Mouse (Mus musculus): ENCODE data around the gene Usf3.

The Usf3 gene

DNA sequence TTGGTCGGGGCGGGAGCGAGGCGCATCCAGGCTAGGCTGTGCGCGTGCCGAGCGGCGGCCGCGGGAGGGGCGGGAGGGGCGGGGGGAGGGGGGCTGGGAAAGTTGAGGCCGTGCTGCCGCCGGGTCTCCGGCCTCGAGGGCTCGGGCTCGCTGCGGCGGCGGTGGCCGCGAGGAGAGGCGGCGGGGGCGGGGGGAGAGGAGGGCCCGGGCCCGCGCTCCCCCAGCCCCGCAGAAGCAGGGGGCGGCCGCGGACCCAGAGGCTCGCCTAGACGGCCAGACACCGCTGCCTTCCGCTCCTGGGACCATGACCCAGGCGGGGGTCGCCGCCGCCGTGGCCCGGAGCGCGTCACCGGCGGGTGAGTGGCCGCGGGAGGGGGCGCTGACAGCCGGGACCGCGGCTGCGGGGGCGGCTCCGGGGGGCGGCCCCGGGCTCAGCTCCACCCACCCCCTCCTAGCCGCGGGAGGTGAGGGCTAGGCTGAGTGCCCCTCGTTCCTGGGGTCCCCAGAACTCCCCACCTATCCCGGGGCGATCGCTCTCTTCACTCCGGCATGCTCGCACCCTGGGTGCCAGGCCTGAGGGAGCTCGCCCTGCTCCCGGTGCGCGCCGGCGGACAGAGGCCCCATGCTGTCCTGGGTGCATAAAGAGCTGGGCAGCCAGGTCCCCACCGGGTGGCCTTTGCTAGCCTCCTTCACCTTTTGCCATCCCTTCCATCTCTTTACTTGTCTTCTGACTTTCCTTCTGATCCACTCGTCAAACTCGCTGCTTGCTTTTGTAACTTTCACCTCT lies at the start of gene Usf3:
TSS of gene Usf3 (plus strand) at position 92 of the 787 bp plus-strand sequence.
- DNase-seq, result no peak

DNA sequence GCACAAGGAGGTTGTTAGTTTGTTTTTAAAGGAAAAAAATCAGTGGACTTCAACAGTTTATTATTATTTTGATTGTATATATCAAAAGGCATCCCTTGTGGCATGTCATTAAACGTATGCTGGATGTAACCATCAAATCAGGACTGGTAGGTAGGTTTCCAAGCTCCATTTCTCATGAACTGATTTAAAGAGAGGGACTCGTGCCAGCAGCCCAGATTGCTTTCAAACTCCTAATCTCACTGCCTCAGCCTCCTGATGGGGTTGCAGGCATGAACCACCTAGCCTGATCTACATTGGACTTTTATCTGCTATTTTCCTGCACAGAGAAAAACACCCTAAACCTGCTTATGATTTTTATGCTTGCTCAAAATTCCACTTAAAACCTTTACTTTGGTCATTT lies 49.3 kb upstream of the Usf3 start:
- no peak for DNase-seq

DNA sequence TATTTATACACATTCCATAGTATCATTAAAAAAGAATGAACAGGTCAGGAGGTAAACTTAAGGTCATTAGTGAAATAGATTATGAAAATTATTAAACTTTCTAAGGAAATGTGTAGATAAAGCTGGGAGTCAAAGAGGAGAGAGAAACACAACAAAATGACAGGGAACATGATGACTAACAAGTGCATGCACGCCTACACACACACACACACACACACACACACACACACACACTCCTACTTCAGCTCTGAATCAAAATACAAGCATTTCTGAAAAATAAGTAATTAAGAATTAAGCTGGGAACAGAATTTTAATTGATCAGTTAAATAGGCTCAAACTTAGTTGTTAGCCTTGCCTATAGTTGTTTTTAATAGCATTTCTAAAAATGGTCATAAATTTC lies 48.3 kb upstream of the Usf3 start:
- no peak for DNase-seq

DNA sequence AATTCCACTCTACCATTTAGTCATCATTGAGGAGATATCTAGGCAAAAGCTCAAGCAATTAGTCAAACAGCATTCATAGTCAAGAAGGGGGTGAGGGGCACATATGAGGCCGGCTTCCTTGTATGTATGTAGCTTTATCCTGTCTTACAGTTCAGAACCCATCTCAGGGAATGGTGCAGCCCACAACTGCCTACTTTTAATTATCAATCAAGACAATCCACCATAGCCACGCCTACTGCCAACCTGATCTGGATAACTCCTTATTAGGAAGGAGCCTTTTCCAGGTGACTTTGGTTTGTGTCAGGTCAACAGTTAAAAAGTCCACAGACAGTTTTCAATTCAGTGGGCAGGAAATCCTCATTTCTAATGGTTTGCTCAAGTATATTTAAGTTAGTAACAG lies 47.6 kb upstream of the Usf3 start:
- no peak for DNase-seq

DNA sequence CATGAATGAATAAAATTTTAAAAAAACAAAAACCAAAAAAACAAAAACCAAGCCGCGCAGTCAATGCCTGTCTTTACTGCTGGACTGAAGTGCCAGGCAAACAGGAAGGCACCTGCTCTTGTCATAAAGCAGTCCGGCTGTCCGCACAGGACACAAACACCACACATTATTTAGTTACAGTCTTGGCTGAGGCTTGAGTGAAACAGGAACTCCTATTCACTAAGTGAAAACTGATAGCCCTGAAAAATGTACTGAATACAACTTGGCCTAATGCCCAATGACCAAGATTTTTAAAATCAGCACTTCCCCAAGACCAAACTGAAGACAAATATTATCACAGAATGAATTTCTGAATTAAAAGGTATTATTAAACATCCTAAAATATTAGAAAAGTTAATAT lies 46.6 kb upstream of the Usf3 start:
- no peak for DNase-seq

DNA sequence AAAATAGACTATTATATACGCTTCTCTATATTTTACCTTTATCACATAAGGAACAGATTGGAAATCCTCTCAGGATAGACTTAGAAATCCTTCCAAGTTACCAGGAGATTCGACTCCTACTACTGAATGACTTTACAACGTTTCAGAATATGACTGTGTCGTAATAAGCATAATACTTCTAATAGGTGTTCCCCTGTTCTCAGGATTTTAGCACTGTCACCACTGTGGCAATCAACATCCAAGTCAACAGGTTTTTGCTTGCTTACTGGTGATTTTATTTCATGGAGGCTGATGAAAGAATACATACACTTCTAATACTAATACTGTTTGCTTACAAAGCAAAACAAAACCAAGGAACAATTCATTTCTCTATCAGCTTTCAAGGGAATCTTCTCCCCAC lies 40.7 kb upstream of the Usf3 start:
- no peak for DNase-seq

DNA sequence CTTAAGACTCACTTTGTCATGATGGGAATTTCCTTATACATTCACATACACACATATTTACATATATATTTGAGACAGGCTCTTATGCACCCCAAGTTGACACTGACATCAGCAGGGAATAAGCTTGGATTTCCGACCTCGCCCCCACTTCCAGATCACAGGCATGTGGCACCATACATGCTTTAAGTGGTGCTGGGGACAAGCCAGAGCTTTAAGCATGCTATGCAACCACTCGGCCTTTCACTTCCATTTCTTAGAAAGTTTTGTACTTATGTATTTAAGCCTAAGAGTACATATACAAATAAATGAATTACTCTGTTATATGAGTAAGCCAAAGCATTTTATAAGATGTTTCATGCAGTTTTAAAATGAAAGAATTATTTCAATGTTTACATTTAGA lies 39.9 kb upstream of the Usf3 start:
- no peak for DNase-seq

DNA sequence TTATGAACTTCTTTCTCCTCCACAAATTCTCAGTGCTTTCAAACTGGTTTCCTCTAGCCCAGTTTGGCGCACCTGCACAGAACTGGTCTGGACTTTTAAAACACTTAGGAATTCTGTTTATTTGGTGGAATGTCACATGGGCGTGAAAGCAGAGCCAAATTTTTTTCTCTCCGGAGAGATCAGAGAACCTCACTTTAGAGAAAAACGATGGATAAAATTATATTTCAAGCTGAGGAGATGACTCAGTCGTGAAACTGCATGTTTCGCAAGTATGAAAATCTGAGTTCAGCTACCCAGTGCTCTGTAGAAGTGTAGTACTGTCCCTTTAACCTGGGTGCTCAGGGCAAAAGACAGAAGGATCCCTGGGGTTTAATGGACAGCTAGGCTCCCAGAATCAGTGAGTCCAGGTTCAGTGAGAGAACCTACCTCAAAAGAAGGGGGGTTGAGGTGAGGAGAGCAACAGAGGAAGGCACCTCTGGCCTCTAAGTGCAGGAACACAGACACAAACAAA lies 36.5 kb upstream of the Usf3 start:
- DNase-seq, result no peak

DNA sequence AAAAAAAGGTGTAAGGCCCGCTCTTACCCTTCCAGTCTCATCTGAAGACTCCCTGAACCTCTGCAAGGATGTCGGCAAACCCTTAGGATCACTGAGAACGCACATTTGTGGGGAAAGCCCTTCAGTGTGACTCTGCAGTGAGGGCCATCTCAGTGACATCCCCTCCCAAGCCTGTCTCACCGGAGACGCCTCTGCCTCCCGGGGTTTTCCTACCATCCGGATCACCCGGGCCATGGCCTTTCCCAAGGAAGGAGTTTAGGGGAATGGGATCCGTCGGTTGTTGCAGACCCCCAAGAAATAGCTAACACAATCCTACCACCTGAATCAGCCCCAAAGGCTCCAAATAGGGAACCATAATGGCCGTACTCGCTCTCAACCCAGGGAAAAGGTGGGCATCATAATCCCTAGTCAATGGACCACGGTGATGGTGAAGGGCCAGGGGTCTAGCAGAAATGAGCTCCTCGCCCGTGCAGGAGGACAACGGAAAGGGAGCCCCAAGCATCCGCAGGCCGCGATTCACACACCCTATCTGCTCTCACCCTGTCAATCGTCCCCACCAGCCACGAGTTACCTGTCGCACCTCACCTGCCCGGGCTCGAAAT lies 34.6 kb upstream of the Usf3 start:
- DNase-seq, result no peak

DNA sequence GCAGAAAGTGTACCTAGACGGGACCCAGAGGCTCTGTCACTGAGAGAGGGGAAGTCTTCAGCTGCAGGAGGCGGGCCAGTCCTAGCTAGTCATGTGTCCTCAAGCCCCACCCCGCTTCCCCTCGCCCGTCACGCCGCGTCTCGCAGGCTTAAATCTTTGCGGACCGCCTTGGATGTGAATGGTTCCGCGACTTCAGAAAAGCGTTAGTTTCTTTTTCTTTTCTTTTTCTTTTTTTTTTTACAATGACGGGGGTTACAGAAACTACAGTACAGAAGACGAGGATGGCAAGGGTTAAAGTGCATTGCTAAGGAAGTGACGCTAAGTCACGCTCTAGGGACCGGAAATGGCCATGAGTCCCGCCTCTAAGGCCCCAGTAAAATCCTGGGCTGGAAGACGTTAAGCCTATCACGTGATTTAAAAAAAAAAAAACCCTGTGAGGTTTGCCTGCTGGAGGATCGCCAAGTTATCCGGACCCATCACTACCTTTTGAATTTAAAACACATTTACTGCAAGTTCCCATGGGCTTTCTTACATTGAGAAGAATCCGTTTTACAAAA lies 34.0 kb upstream of the Usf3 start:
- peak; percentile 97 for DNase-seq

DNA sequence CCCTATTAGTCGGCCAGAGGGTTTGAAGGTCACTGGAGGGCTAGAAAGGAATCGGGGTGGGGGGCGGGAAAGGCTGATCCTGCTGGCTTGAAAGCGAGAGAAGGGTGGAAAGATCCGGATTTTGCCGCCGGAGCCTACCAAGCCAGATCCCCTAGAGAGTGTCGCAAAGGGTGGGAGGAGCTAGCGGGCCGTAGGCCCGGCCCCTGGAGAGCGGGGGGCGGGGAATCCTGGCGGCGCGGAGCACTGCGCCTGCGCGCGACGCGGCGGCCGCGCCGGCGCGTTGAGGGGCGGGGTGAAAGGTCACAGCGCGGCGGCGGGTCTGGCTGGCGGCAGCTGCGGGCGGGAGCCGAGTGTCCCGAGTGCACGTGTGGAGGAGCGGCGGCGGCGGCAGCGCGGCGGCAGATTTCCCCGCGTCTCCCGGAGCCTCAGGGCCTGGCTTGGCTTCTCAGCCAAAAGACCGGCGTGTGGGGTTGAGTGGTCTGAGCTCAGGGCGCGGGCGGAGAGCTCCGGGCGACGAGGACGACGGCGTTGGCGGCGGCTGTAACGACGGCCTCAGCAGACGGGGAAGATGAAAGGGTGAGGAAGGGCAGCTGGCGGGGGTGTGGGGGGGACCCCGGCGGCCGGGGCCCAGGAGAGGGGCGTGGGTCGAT lies 33.4 kb upstream of the Usf3 start, which contains the start of the genes Atp6v1a and Naa50:
TSS of gene Atp6v1a (minus strand) at position 170 of the 650 bp plus-strand sequence.
TSS of gene Naa50 (plus strand) at position 295 of the 650 bp plus-strand sequence.
- DNase-seq, result peak; percentile 96

DNA sequence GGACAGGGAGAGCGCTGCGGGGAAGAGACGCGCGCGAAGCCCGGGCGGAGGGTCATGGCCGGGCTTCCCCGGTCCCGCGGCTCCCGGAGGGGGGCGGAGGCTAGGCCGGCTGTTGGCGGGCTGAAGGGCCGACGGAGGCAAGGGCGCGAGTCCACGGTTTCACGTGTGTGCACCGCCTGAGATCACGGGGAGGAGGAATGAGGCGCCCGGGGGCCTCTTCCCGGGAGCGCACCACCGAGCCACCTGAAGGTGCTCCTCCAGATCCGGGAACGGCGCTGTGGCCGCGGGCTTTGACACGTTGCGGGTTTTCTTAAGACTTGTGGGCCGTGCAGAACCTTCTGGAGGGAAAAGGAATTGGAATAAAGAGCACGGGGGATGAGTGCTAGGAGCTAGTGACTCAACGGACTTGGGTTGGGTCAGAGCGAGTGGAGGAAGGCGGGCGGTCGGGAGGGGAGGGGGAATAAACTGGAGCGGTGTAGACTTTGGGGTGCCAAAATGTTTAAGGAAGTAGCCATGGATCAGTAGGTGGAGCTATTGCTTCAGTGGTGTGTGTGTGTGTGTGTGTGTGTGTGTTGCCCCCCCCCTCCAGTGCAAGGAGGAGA lies 32.8 kb upstream of the Usf3 start:
- peak; percentile 79 for DNase-seq

DNA sequence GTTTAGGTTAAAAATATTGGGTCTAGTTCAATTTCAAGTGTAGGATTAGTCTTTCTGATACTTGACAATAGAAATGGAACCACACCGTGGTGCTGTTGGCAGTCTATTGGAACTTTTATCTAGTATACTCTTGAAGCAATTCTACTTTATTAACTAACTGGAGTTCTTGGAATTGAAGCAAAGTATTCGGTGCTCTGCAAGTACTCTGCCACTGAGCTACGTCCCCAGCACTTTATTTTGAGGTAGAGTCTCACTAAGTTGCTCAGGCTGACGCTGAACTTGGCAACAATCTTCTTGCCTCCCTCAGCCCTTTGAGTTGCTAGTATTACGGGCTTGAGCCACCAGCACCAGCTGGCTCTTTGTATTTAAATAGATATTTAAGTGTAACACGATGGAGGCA lies 31.6 kb upstream of the Usf3 start:
- DNase-seq, result no peak

DNA sequence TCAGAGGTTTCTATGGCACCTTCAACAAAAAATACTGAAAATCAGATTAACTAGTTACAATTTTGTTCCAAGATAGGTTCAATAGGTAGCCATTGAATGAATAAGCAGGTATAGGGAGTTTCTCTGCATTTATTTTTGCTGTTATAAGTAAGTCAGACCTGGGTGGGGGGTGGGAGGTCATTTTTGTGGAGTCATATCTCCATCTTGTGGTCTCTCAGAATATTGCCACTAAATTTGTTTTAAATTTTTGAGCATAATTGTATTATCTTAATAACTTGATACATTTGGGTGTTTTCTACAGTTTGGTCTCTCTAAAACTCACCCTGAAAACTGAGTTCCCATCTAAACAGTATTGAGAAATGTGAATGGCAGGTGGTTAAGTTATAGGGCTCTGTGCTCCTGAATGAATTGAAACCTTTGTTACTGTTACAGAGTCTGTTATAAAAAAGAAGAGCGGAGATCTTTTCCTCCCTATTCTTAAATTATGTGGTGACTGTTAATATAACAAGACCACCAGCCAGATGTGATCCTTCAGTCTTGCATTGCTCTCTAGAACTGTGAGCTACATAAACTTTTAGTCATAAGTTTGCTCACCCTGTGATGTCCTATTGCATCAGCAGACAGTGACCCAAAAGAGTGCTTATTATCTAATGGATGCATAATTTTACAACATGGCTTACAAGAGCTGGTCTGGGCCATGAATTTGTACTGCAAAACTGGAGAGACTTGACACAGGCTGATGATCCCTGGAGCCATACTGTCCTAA lies 23.9 kb upstream of the Usf3 start:
- no peak for DNase-seq

DNA sequence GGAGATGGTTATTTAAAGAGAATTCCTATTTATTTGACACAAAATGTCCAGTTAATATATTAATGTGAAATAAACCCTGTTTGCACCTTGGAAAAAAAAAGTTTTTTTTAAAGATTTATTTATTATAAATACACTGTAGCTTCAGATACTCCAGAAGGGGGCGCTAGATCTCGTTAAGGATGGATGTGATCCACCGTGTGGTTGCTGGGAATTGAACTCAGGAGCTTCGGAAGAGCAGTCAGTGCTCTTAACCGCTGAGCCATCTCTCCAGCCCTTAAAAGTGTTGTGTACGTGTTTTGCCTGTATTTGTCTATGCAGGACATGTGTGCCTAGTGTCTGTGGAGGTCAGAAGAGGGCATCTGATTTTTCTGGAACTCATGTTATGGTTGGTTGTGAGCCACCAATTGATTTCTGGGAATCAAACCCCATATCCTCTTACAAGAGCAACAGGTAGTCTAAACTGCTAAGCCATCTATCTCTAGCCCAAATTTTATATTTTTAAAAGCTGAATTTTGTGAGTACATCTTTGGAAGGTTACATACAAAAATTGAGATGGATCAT lies 18.5 kb upstream of the Usf3 start:
- DNase-seq, result no peak

DNA sequence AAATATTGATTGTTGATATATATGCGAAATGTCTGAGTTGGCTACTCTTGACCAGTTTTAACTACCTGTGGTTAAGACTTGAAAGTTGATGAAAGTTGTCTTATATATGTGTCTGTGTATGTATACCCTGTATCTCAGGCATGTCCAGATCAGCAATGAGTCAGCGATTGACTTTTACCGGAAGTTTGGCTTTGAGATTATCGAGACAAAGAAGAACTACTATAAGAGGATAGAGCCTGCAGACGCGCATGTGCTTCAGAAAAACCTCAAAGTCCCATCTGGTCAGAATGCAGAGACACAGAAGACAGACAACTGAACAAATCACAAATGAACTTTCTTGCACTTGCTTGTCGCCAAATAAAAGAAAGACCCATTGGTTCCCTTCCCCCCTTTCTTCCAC lies 13.7 kb upstream of the Usf3 start:
- DNase-seq, result no peak

DNA sequence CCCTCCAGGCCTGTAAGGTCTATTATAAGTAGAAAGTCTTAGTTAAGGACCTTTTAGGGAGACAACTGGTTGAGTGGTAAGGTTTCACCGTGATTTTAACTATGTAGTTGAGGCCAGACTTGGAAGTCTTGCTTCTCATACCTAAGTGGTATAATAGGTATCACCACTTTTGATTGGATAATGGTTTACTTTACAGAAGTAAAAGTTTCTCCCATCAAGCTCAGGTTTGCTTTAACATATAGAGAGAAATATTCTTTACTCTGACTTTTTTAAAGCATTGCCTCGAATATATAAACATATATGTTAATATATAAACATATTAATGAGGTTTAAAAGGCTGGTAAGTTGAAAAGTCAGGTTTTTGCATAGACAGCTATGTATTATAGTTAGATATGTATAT lies 9.2 kb upstream of the Usf3 start:
- no peak for DNase-seq

DNA sequence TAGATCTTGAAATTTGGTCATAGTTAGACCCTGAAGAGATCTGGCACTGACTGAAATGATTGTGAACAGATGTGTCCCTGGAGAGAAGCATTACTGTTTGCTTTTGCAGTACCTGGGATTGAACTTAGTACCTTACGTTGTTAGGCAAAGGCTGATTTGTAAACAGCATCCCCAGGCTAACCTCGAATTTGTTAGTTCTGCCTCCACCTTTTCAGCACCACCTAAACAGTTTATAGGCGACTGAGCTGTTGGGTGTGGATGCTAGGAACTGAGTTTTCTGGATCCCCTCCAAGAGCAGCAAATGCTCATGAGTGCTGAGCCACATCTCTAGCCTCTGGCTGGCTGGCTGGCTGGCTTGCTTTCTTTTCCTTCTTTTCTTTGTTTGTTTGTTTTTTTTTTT lies 7.9 kb upstream of the Usf3 start:
- no peak for DNase-seq

DNA sequence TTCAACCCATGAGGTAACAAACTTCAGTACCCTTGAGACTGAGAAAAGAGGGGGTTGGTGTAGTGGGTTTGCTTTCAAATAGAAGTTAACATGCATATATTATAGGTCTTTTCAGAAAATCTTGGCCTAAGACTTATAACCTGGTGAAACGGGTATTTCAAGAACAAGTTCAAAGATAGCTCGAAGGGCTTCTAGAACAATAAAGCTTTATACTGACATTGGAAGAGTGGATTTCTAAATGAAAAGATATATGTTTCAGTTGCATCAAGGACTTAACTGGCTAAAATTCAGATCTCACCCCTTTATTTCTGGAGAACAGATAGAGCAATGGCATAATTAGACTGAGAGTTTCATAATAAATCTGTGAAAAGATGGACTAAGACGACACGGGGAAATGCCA lies 4.1 kb upstream of the Usf3 start:
- DNase-seq, result no peak

DNA sequence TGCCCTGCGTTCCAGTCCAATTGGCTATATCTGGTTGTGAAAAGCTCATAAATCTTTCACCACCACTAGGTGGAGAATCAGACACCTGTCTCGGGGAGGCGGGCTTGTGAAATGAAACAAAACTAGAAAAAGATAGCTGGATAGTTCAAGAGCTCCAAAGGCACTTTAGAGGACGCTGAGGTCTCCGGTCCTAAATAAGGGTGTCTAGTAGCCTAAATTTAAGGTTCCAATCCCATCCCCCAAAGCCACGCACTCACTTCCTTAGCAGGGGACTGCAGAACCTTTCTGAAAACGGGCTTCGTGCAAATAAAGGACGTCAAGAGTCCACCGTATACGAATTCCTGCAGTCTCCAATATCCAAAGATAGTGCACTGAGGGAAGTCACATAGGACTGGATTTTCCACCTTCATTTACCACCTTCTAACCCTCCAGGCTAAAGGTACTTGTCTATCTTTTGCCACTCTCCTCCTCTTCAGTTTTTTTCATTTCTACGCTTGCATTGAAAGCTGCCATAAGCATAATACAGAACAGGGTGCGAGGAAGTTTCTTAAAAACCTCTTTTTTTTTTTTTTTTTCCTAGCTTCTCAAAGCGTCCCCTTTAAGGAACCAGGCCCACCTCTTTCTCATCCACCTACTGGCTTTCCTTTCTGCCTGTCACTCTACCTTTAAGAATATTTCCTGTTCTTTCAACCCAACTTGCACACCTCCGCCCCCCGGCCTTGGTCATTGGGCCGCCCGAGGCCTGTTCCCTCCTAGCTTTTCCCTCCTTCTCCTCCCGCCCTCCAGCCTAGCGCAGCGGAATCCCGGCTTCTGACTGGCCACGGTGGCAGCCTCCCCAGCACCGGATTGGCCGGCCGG lies 520 bp upstream of the Usf3 start:
- peak; percentile 99 for DNase-seq

DNA sequence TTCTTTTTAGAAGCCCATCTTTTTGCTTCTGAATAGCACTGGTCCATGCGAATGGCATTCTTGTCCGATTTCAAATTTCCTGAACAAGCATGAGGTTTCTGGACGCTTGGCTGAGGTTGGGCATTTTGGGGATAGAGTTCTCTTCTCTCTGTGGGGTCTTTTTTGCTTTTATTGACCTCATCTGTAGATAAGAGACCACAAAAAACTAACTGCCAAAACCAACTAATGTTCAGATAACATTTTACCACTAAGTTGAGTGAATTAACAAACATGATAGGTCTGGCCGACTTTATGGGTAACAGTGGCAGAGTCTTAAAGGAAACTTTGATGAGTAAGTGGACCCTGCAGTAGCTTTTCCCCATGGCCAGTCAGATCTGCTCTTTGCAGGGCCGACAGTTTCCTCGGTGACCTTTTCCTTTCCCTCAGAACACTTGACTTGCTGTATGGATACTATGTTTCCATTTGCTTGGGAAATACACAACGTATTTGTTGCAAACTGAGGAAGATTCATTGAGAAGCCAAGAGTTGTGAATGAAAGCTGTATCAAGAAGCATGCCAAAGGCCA lies 1.0 kb downstream of the Usf3 start:
- no peak for DNase-seq

All from retina, postnatal 1 day (tissue).